Mouse (Mus musculus) limb, embryonic 15.5 days (tissue): ENCODE measurements around the gene Prkch. TPM values are rescaled to one million over a fixed set of nuclear protein-coding genes. Genes with fewer than 3 reads are reported as not detected.

Source experiments
- ATAC-seq: fragments of 200-750 bp; cut with Nextera tagmentation; 2 replicates; pipeline ENCODE4 v1.8.0; 2017; ENCODE audit warnings: low read depth, moderate TSS enrichment; ENCODE audit not compliant: insufficient number of reproducible peaks, low FRiP score, low TSS enrichment
- H3K27ac ChIP-seq: fragments of 300-500 bp; sonication (generic); 2 replicates; pipeline ENCODE4 v1.5.1; 2015; ENCODE audit warnings: moderate library complexity, mild to moderate bottlenecking, inconsistent platforms
- H3K27me3 ChIP-seq: fragments of 300-500 bp; sonication (generic); 2 replicates; pipeline ENCODE4 v1.6.1; 2015; ENCODE audit warnings: inconsistent platforms
- H3K36me3 ChIP-seq: fragments of 300-500 bp; sonication (generic); 2 replicates; pipeline ENCODE4 v1.6.1; 2015; ENCODE audit warnings: inconsistent platforms
- H3K4me1 ChIP-seq: fragments of 300-500 bp; sonication (generic); 2 replicates; pipeline ENCODE4 v1.6.1; 2015; ENCODE audit warnings: inconsistent platforms
- H3K4me2 ChIP-seq: fragments of 300-500 bp; sonication (generic); 2 replicates; pipeline ENCODE4 v1.6.1; 2015; ENCODE audit warnings: mild to moderate bottlenecking, inconsistent platforms
- H3K4me3 ChIP-seq: fragments of 300-500 bp; sonication (generic); 2 replicates; pipeline ENCODE4 v1.5.1; 2015; ENCODE audit warnings: mild to moderate bottlenecking, inconsistent platforms
- H3K9ac ChIP-seq: fragments of 300-500 bp; sonication (generic); 2 replicates; pipeline ENCODE4 v1.6.1; 2015; ENCODE audit warnings: inconsistent platforms
- H3K9me3 ChIP-seq: fragments of 300-500 bp; sonication (generic); 2 replicates; pipeline ENCODE4 v1.6.1; 2016; ENCODE audit warnings: inconsistent platforms
- WGBS: fragments of 180-500 bp; shearing (Covaris S2); methylation state at CpG from one replicate; pipeline ENCODE4 v1.1.7; 2015; 5-methylcytosine and 5-hydroxymethylcytosine counted together
- polyA plus RNA-seq: library from polyadenylated mRNA; unstranded; fragments of >200 nt; fragmentation: Nextera tagmentation; extraction: Ambion mirVana; gene quantifications from 2 replicates; pipeline ENCODE4 v1.2.1, GENCODE M21; 2015

Gene Prkch
- polyA plus RNA-seq, 1 experiment from 2014 or later, result 18.2 TPM

- Histone ChIP-seq H3K27me3 (no peaks in the 10 kb centered on the region), H3K9ac (no peak overlapping the region), H3K4me1 (peaks cover 5% of the 10 kb centered on the region; the same call in 1 of the 2 replicates), H3K36me3 (no peaks in the 10 kb centered on the region), H3K27ac (no peak overlapping the region), H3K4me3 (no peak overlapping the region), H3K9me3 (no peaks in the 10 kb centered on the region), H3K4me2 (no peak overlapping the region)
- WGBS, result 86% methylated on average over 6 of the region's 6 CpGs
- ATAC-seq, result no peak
Observed at GRCm38 (mm10) chr12:73746072-73746471, 161.5 kb downstream of the Prkch start.

- WGBS, result 93% methylated on average over 3 of the region's 3 CpGs
- H3K36me3 ChIP-seq, result no peaks in the 10 kb centered on the region
- H3K4me2 ChIP-seq, result no peak overlapping the region
- H3K27me3 ChIP-seq, result no peaks in the 10 kb centered on the region
- peaks cover 5% of the 10 kb centered on the region; the same call in 1 of the 2 replicates for H3K4me1 ChIP-seq
- no peak overlapping the region for H3K27ac ChIP-seq
- no peak overlapping the region for H3K4me3 ChIP-seq
- H3K9me3 ChIP-seq, result no peaks in the 10 kb centered on the region
- no peak for ATAC-seq
- H3K9ac ChIP-seq, result no peak overlapping the region
Observed at GRCm38 (mm10) chr12:73748373-73748772, 163.8 kb downstream of the Prkch start.

- H3K9ac ChIP-seq, result no peak overlapping the region
- 63% methylated on average over 9 of the region's 9 CpGs for WGBS
- no peaks in the 10 kb centered on the region for H3K27me3 ChIP-seq
- H3K4me2 ChIP-seq, result no peak overlapping the region
- H3K9me3 ChIP-seq, result no peaks in the 10 kb centered on the region
- ATAC-seq, result no peak
- H3K4me3 ChIP-seq, result no peak overlapping the region
- H3K27ac ChIP-seq, result no peak overlapping the region
- H3K36me3 ChIP-seq, result no peaks in the 10 kb centered on the region
- H3K4me1 ChIP-seq, result peaks cover under 1% of the 10 kb centered on the region; the same call in 1 of the 2 replicates
Observed at GRCm38 (mm10) chr12:73754476-73755150, 170.0 kb downstream of the Prkch start.

- ATAC-seq, result peak; percentile 53; the same call in 1 of the 2 replicates
- 67% methylated on average over 8 of the region's 8 CpGs for WGBS
Observed at GRCm38 (mm10) chr12:73755646-73756045, 171.1 kb downstream of the Prkch start.

GRCm38 (mm10) chr12:73756527-73756926 is 171.9 kb downstream of the Prkch start:
- 81% methylated on average over 6 of the region's 6 CpGs for whole genome bisulfite sequencing
- ATAC-seq, result no peak

More at GRCm38 (mm10) chr12:73755646-73756045, 171.1 kb downstream of the Prkch start:
- Histone ChIP-seq H3K9me3 (no peaks in the 10 kb centered on the region), H3K27me3 (no peaks in the 10 kb centered on the region), H3K4me2 (no peak overlapping the region), H3K9ac (no peak overlapping the region), H3K27ac (0 out of 2 replicates have a peak overlapping the region, but pooled peaks have one; percentile 33), H3K4me1 (no peaks in the 10 kb centered on the region), H3K36me3 (no peaks in the 10 kb centered on the region), H3K4me3 (no peak overlapping the region)

GRCm38 (mm10) chr12:73762001-73762400 is 177.4 kb downstream of the Prkch start:
- no peak for ATAC-seq
- WGBS, result 60% methylated on average over 6 of the region's 6 CpGs
- no peak overlapping the region for H3K4me2 ChIP-seq

More at GRCm38 (mm10) chr12:73756527-73756926, 171.9 kb downstream of the Prkch start:
- Histone ChIP-seq H3K4me1 (no peaks in the 10 kb centered on the region), H3K36me3 (no peaks in the 10 kb centered on the region), H3K4me2 (no peak overlapping the region), H3K9me3 (no peaks in the 10 kb centered on the region), H3K9ac (no peak overlapping the region), H3K27me3 (no peaks in the 10 kb centered on the region), H3K4me3 (no peak overlapping the region), H3K27ac (no peak overlapping the region)

GRCm38 (mm10) chr12:73762762-73763161 is 178.2 kb downstream of the Prkch start:
- WGBS, result 60% methylated on average over 3 of the region's 3 CpGs
- Histone ChIP-seq H3K4me2 (no peak overlapping the region), H3K9me3 (no peaks in the 10 kb centered on the region), H3K36me3 (no peaks in the 10 kb centered on the region), H3K27me3 (no peaks in the 10 kb centered on the region), H3K27ac (no peak overlapping the region), H3K4me1 (peaks cover 12% of the 10 kb centered on the region; the same call in 1 of the 2 replicates), H3K9ac (no peak overlapping the region), H3K4me3 (no peak overlapping the region)
- ATAC-seq, result no peak

More at GRCm38 (mm10) chr12:73762001-73762400, 177.4 kb downstream of the Prkch start:
- Histone ChIP-seq H3K27me3 (no peaks in the 10 kb centered on the region), H3K36me3 (no peaks in the 10 kb centered on the region), H3K9me3 (no peaks in the 10 kb centered on the region), H3K4me3 (no peak overlapping the region), H3K4me1 (peaks cover 12% of the 10 kb centered on the region; the same call in 1 of the 2 replicates), H3K27ac (no peak overlapping the region), H3K9ac (no peak overlapping the region)

- Histone ChIP-seq H3K4me2 (no peak overlapping the region), H3K4me3 (no peak overlapping the region), H3K27ac (no peak overlapping the region), H3K27me3 (no peaks in the 10 kb centered on the region), H3K9ac (no peak overlapping the region), H3K36me3 (no peaks in the 10 kb centered on the region), H3K9me3 (no peaks in the 10 kb centered on the region), H3K4me1 (peaks cover 12% of the 10 kb centered on the region; the same call in 1 of the 2 replicates)
- ATAC-seq, result no peak
- WGBS, result 56% methylated on average over 15 of the region's 15 CpGs
Observed at GRCm38 (mm10) chr12:73764649-73765525, 180.3 kb downstream of the Prkch start.

- ATAC-seq, result no peak
- no peak overlapping the region for H3K4me3 ChIP-seq
- no peaks in the 10 kb centered on the region for H3K27me3 ChIP-seq
- no peaks in the 10 kb centered on the region for H3K9me3 ChIP-seq
- no peak overlapping the region for H3K27ac ChIP-seq
- H3K4me2 ChIP-seq, result no peak overlapping the region
- no peak overlapping the region for H3K9ac ChIP-seq
- 83% methylated on average over 8 of the region's 8 CpGs for WGBS
- H3K4me1 ChIP-seq, result peaks cover 12% of the 10 kb centered on the region; the same call in 1 of the 2 replicates
- no peaks in the 10 kb centered on the region for H3K36me3 ChIP-seq
Observed at GRCm38 (mm10) chr12:73766152-73766551, 181.6 kb downstream of the Prkch start.

- H3K27me3 ChIP-seq, result no peaks in the 10 kb centered on the region
- 83% methylated on average over 5 of the region's 5 CpGs for WGBS
- ATAC-seq, result no peak
- H3K4me2 ChIP-seq, result no peak overlapping the region
- H3K4me3 ChIP-seq, result no peak overlapping the region
- H3K9me3 ChIP-seq, result no peaks in the 10 kb centered on the region
- H3K36me3 ChIP-seq, result no peaks in the 10 kb centered on the region
- no peak overlapping the region for H3K9ac ChIP-seq
- peaks cover 9% of the 10 kb centered on the region; the same call in 1 of the 2 replicates for H3K4me1 ChIP-seq
- no peak overlapping the region for H3K27ac ChIP-seq
Observed at GRCm38 (mm10) chr12:73768788-73769187, 184.2 kb downstream of the Prkch start.

GRCm38 (mm10) chr12:73769536-73769935 is 184.9 kb downstream of the Prkch start:
- no peak overlapping the region for H3K4me2 ChIP-seq
- no peaks in the 10 kb centered on the region for H3K9me3 ChIP-seq
- H3K9ac ChIP-seq, result no peak overlapping the region
- peaks cover 13% of the 10 kb centered on the region; the same call in 1 of the 2 replicates for H3K4me1 ChIP-seq
- no peak overlapping the region for H3K4me3 ChIP-seq
- no peaks in the 10 kb centered on the region for H3K36me3 ChIP-seq
- ATAC-seq, result no peak
- H3K27ac ChIP-seq, result no peak overlapping the region
- H3K27me3 ChIP-seq, result no peaks in the 10 kb centered on the region
- WGBS, result 89% methylated on average over 6 of the region's 6 CpGs

- Histone ChIP-seq H3K4me3 (no peak overlapping the region), H3K27ac (no peak overlapping the region), H3K4me2 (no peak overlapping the region), H3K4me1 (peaks cover 13% of the 10 kb centered on the region; the same call in 1 of the 2 replicates), H3K36me3 (no peaks in the 10 kb centered on the region), H3K9me3 (no peaks in the 10 kb centered on the region), H3K9ac (no peak overlapping the region), H3K27me3 (no peaks in the 10 kb centered on the region)
- WGBS, result 94% methylated on average over 1 of the region's 1 CpGs
- no peak for ATAC-seq
Observed at GRCm38 (mm10) chr12:73770771-73771170, 186.2 kb downstream of the Prkch start.
